Mouse (Mus musculus): ENCODE measurements at regions not wholly inside any gene's neighbourhood (a gene's known extent, or its start where the extent isn't known, plus 50 kb on each side); places are given as distances from the start of the nearest gene placed in this dataset.

DNA sequence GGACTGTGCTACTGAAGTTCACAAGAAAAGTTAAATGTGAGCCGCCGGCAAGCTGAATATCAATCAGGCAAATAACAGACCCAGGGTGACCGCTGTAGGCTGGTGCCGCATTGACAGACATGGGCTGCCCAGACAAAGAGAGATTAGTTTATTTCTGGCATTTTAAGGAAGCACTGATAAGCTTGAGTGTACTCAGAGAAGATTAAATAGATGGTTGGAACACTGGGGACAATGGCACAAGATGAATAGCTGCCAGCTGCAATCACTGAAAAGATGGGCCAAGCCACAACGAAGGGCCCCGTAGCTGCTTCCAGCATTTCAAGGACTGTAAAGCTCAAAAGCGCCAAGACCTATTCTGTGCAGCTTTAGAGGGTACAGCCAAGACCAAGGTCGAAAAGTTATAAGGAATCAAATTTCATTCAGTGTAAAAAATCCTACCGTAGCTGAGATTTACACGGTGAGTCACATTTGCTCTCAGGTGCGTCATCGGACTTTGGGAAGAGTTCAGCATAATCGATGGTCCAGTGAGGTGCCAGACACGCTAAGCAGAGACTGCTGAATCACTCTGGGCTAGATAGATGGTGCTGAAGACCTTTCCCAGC is 285.1 kb upstream of the Camk1g start:
- DNase-seq (ENCODE audit: inconsistent age in 2 of 2, low spot score in 1 of 2) = peak; percentile 69 to 87

DNA sequence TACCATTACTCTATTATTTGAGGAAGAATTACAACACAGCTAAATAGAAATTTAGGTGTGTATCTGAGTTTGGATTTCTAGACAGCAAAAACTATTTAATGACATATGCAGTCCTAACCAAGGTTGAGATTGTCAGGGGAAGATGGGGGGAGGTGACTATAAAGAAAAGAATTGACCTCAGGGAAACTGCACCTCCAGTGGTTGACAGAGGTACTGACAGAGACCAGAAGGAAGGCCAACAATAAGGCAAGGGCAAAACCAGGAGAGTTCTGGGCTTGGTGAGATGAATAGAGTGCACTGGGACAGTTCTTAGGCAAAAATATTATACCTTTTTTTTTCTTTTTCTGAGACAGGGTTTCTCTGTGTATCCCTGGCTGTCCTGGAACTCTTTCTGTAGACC is 280.2 kb upstream of the Camk1g start:
- peak in 1 of 2 experiments; percentile 30 for DNase-seq (ENCODE audit: inconsistent age in 2 of 2, low spot score in 1 of 2)

DNA sequence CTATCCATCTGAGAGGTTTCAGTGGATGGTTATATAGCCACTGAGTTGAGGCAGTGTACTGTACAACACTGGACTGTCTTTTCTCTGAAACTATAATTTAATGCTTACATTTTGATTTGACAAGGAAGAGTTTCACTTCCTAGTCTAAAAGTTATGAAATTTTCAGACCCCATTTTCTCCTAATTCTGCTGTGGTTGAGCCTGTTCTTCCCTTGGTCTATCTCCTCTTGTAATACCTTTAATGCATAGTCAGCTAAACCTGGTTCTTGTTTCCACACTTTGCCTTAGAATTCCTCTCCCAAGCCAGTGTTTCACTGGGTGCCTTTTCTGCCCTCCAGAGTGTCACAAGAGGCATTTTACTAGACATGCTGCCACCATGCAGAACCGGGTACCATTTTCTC is 279.3 kb upstream of the Camk1g start:
- DNase-seq (ENCODE audit: inconsistent age in 2 of 2, low spot score in 1 of 2) = no peak

DNA sequence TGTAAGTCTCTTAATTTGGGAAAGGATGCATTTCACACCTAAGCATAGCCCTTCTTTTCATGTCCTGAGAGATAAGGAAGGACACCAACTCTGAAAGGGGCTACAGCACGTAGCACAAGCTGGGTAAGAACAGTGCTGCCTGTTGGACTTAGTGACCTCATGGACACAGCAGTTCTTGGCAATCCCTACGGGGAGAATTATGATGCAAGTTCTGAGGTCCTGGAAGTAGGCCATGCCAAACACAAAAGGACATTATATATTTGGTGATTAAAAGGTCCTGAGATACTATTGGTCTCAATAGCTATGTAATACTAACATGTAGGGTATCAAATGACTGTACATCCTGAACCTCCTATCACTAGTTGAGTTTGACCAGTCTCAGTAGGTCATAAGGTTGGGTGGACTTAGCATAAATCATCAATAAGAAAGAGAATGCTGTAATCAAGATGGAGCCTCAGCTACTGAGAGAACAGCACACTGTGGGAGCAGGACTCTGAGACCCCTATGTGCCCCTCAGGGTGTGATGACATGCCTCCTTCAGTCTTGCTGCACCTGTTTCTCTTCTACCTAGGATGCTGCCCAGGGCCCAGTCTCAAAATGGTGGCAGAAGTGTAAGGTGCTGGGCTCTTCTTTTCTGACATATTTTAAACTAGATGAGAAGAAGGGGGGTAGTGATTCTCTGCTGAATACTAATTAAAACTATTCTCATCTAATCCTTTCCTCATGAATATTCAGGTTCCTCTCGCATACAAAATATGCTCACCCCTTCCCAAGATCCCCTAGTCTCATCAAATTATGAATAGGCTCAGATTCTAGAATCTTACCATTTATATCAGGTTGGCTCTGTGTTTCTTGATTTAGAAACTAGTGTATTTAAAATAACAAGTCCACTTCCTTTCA is 277.5 kb upstream of the Camk1g start:
- DNase-seq (ENCODE audit: inconsistent age in 2 of 2, low spot score in 1 of 2) = peak in 1 of 2 experiments; percentile 46

DNA sequence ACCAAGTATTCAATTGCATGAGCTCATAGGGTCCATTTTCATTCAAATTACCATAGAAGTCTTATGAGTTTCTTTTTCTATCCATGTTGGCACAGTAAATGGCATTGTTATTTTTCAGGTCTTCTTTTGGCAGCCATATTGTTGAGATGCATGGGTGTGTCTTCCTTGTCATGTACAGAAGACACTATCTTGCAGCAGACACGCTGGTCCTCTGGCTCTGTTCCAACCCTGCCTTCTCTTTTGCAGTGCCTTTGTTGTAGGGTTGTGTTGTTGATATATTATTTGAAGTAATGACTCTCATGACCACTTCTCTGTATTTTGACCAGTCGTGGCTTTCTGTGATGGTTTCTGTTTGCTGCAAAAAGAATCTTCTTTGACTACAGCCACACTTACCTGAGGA is 274.4 kb upstream of the Camk1g start:
- DNase-seq (ENCODE audit: inconsistent age in 2 of 2, low spot score in 1 of 2) = no peak

DNA sequence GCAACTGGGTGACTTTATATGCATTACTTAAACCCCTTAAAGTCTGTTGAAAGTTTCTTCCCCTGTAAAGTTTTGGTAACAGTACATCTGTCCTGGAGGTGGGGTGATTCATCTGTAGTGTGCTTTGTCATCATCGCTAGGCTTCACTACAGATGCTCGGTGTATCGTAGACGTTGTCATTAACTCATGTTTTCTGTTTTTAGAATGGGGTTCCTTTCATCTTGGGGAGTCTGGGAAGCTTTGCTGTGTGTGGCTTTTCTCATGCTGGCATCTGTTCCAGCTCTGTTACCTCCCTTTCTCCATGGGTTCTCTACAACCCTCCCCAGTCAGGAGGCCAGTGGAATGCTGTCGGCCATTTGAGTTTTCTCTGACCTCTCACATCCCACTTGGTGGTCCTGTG is 266.4 kb upstream of the Camk1g start:
- no peak for DNase-seq (ENCODE audit: inconsistent age in 2 of 2, low spot score in 1 of 2)

DNA sequence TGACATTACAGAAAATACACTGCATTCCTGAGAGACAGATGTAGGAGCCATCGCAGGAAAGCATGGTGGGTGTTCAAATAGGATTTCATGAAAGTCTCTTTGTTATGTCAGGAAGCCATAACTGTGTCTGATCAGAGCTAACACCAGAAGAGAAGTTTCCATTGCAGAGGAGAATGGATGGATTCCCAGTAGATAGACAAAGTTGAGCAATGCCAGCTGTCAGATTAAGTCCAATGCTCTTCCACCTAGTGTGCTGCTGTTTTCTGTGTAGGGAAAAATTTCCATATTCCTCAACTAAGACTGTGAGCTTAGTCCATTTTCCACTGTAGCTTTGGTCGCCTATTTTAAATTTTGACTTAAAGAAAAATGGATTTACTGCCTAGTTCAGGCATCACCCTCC is 262.0 kb upstream of the Camk1g start:
- no peak for DNase-seq (ENCODE audit: inconsistent age in 2 of 2, low spot score in 1 of 2)

DNA sequence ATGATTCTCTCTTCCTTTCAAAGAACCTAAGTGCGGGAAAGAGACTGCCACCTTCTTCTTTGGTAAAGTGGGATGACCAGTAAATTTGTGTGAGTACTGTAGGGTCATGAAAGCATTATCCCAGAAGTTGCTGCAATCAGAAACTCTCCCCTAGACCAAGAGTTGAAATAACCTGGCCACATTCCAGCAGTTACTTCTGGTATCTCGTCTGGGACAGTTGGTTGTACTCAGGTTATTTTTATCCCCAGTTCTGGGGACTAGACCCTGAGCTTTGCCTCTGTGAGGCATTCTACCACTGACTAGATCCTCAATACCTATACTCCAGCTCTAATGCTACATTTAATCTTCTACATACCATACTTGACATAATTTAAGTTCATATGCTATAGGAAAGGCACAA is 259.8 kb upstream of the Camk1g start:
- peak in 1 of 2 experiments; percentile 31 for DNase-seq (ENCODE audit: inconsistent age in 2 of 2, low spot score in 1 of 2)

DNA sequence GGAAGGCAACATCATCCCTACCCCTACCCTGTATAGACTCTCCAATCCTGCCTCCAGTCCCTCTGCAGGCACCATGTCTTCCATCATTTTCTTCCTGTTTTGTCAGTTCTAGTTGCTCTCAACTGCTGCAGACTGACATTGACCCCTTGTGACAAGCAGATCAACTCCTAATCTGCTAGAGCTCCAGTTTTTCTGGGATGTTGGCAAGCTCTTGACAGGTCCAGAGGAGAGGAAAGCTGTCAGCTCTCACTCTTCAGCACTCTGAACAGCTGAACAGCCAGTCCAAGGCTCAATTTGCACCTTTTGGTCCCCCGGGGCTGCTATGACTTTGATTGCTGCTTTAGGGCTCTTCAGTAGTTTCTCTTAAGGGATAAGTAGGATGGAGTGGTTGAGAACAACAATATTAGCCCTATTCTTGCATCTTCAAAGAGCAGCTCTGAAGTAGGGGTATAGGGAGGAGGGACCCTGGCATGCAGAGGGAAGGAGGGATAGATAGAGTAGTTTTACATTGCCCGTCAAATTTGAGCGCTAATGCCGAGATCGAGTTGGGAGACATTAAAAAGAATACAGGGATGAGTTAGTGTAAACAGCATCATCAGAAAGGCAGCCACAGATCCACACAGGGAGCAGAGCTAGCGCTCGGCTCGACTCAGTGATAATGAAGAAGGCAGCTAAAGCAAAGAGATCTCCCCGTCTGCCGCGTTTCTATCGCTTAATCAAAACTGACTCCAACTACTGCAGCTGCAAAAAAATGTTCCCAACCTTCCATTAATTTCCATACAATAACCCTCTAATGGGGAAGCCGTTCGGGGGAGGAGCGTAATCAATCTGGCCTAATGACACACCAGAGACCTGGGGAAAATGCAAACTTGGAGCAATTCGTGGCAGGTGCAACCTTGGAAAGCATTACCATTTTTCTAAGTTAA is 257.1 kb upstream of the Camk1g start:
- DNase-seq (ENCODE audit: inconsistent age in 2 of 2, low spot score in 1 of 2) = no peak

DNA sequence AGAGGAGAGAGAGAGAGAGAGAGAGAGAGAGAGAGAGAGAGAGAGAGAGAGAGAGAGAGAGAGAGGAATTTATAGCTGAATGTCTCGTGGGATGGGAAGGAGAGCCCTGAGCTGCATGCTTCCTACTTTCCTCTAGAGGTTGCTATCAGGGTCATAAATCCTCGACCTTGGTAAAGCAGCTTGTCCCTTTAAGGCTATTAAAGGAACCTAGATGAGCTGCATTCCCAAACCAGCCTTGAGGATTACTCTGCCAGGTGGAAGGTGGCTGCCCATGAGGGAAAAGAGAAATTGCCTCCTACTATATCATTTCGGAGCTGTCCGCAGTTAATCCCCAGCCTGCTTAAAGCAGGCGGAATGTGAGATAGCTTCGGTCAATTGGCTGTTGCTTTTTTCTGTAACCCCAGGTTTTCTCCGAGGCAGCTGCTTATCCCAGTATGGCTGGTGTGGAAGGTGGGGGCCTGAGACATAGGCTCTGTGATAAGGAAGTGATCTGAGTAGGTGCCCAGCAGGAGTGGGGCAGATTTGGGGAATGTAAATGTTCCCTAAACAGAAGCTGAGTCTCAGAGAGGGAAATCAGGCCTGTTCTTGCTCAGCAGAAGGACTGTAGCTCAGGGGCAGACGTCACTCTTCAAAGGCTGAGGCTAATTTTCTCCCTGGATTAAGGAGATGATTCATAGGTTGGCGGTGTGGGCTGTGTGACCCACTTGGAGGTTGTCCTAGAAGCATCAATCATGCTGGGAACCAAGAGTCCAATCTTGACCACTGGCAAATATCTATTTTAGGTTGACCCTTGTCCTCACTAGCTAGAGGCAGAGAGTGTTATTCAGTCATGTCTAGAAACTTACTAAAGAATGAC is 255.2 kb upstream of the Camk1g start:
- DNase-seq (ENCODE audit: inconsistent age in 2 of 2, low spot score in 1 of 2) = peak; percentile 77 to 86

DNA sequence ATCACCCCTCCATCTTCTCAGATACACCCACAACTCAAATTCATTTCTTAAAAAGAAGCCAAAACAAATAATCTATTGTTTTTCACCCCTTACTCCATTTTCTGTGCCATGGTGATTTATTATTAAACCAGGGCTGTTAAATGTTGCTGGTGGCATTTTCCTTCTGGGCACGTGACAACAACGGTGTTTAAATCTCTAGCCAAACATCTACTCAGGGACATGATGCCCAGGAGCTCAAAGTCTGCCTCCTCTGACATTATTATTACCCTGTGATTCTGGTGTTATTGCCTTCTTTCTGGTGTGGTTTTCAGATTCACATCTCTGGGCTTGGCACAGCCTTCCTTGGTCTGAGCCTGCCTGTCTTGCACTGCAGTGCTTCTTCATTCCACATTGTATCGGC is 253.5 kb upstream of the Camk1g start:
- DNase-seq (ENCODE audit: inconsistent age in 2 of 2, low spot score in 1 of 2) = no peak

DNA sequence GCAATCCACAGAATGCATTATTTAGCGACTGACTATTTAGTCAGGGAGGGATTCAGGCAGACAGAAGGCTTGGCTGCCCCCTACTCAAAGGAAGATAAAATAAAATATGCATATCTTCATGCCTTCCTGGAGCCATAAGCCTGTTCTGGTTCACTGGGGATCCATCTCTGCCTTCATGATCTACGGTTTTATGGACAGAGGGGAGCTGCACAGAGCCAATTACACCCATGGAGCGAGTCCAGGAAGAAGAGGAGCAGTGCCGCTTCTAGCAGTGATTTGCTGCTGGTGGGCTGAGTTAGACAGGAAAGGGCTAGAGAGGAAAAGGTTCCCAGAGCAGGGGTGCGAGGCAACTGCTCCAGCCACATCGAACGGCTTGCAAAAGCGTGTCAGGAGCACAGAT is 248.2 kb upstream of the Camk1g start:
- no peak for DNase-seq (ENCODE audit: inconsistent age in 2 of 2, low spot score in 1 of 2)

DNA sequence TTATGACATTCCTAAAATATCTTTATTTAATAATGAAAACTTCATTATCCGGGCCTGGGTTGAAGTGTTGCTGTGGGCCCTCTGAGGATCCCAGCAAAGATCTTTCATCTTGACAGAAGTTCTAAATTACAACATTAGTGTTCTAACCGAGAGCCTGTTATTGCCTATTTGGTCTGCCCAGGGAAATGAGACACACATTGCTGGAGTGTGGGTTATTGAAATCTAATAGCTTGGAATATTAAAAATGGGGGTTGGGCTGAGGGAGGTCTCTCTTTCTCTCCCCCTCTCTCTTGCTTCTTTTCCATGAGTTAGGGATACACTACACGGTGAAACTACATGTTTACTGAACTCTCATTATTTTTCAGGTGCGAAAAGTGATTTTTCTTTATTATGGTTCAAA is 240.4 kb upstream of the Camk1g start:
- no peak for DNase-seq (ENCODE audit: inconsistent age in 2 of 2, low spot score in 1 of 2)

DNA sequence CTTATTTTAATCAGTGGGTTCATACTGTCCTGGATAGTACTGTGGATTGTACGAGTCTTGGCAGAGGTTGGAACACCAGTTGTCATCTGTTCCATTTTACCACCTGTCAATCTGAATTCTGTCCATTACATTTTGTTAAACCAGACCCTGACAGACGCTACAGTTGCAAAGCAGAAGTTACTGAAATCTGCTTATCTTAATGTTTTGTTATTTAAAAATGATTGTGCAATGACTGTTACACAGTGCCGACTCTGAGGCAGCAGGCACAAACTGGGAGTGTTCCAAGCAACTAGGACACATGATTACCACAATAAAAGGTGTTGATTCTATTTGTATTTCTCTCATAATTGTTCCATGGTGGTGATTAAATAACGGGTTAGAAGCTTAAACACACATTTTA is 229.8 kb upstream of the Camk1g start:
- DNase-seq (ENCODE audit: inconsistent age in 2 of 2, low spot score in 1 of 2) = no peak

DNA sequence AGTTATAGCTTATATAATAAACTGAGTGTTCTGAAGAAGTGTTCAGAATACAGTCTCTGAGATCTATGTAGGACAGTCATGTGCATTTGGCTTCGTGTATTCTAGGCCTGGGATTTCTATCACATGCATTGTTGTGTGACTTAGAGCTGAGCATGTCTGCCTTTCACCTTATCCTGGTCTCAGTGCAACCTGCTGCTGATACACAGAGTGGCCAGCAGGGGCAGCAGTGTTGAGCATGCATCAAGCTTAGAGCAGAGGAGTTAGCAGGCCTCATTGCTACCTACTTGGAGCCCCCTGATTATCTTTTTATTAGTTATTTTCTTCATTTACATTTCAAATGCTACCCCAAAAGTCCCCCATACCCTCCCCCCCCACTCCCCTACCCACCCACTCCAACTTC is 229.1 kb upstream of the Camk1g start:
- DNase-seq (ENCODE audit: inconsistent age in 2 of 2, low spot score in 1 of 2) = peak in 1 of 2 experiments; percentile 30

DNA sequence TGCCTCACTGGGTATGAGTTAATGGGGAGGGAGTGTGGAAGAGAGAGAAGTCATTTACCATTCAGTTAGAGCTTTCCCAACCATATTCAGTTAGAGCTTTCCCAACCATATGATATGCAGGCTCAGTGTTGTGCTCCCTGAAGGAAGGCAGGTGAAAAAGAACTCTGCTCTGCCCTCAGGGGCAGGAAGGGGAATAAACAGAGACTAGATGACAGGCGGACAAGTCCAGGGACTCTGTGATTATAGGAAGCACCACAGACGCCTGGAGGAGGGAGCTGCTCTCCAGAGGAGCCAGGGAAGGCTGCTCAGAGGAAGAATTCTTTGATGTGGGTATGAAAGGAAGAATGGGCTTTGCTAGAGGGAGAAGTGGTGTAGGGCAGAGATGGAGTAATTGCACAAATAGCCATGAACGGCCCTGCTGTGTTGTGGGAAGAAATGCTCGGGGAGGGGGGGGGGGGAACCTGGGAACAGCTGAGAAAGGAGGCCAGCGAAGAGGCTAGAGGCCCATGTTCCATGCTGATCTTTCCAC is 220.3 kb upstream of the Camk1g start:
- no peak for DNase-seq (ENCODE audit: inconsistent age in 2 of 2, low spot score in 1 of 2)

DNA sequence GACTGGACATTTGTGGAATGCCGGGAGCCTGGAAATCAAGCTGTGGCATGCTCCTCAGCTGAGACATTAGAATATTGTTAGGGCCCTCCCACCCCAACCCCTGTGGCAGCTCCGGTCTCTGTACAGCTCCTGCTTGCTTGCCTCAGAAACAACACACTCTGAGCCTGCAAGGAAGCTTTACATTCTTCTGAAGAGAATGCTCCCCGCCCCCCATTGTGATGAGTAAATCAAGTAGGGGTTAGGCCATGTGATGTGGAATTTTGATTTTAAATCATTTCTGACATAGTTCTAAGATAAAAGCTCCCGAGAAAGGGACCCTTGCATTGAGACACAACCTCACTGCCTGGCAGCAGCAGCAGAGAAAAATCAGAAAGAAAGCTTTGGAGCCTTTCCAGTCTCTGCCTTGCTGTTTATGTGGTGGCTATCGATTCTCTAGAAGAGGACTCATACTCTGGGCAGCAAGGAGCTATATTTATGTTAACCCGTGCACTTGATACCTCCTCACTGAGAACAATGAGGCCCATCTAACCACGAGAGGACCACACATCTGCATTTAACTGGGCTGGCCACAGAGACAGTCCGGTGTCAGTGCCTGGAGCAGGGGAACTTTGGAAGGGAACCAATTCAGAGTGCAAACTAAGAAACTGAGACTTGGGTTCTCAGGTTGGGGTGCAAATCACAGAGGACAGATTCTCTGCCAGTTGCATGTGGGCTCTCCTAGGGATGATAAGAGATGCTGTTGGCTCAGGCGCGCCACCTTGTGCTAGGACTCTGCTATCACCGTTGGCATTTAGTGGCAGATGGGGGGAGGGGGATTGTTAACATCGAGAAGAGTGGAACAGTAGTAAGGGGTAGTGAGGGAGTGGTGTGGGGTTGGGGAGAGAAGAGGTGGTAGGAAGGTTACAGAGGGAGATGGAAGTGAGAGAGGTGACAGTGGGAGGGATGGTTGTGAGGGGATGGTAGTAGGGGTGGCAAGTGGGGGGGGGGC is 218.7 kb upstream of the Camk1g start:
- peak; percentile 47 to 78 for DNase-seq (ENCODE audit: inconsistent age in 2 of 2, low spot score in 1 of 2)

DNA sequence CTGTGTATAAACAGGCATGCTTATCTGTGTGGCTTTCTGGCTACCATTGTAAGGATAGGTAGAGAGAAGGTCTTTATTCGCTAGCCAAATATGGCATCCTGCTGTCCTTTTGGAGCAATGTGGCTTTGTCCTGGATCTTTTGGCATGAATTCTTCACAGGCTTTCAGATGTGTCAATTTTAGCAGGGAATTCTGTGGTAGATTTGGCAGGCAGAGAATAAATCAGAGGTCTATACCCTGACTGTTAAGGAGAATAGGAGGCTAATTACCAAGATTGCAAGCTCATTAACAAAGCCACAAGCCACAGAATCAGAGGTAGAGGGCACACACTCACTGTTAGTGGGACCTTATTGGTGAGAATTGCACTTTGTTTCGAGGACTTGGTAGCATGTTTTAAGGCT is 217.2 kb upstream of the Camk1g start:
- DNase-seq (ENCODE audit: inconsistent age in 2 of 2, low spot score in 1 of 2) = no peak

DNA sequence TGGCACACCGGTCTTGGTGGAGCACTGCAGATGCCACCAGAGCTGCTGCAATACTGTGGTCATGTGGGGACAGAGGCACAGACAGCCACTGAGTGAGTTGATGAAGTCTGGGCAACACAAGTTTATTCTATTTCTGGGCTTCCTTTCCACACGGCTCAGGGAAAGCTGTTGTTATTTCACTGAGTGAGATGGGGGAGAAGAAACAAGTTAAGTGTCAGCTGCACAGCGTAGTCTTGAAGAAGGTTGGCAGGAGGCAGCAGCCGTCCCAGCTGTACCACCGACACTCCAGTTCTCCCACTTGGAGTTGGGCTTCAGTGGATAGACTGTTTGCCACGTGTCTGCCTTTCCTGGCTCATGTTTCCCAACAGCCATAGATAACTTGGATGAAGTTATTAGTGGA is 216.8 kb upstream of the Camk1g start:
- no peak for DNase-seq (ENCODE audit: inconsistent age in 2 of 2, low spot score in 1 of 2)
